Mouse (Mus musculus): ENCODE results near the gene Mmp20. TPM values are rescaled to one million over a fixed set of nuclear protein-coding genes. Genes with fewer than 3 reads are reported as not detected.
A peak's percentile ranks its signal among the peaks of the same experiment; 100 is the strongest.

The Mmp20 gene
- polyA plus RNA-seq (2012; rRNA removed) = not detected in 2 replicates

- no peak for DNase-seq (ENCODE audit: low read depth)
Observed at GRCm38 (mm10) chr9:7627931-7628330, at the start of gene Mmp20. Mmp20 (plus strand) TSS chr9:7628231.

GRCm38 (mm10) chr9:7590063-7590462 is 38.0 kb upstream of the Mmp20 start:
- DNase-seq (ENCODE audit: low read depth) = no peak

- no peak for DNase-seq (ENCODE audit: low read depth)
Observed at GRCm38 (mm10) chr9:7593272-7593812, 34.7 kb upstream of the Mmp20 start.

- DNase-seq (ENCODE audit: low read depth) = no peak
Observed at GRCm38 (mm10) chr9:7594816-7595540, 33.1 kb upstream of the Mmp20 start.

- no peak for DNase-seq (ENCODE audit: low read depth)
Observed at GRCm38 (mm10) chr9:7602982-7603742, 24.9 kb upstream of the Mmp20 start.

GRCm38 (mm10) chr9:7604005-7604404 is 24.0 kb upstream of the Mmp20 start:
- peak; percentile 40 for DNase-seq (ENCODE audit: low read depth)

- no peak for DNase-seq (ENCODE audit: low read depth)
Observed at GRCm38 (mm10) chr9:7605638-7606037, 22.4 kb upstream of the Mmp20 start.

GRCm38 (mm10) chr9:7622582-7622981 is 5.4 kb upstream of the Mmp20 start:
- no peak for DNase-seq (ENCODE audit: low read depth)

GRCm38 (mm10) chr9:7633936-7634335 is 5.9 kb downstream of the Mmp20 start:
- no peak for DNase-seq (ENCODE audit: low read depth)

- no peak for DNase-seq (ENCODE audit: low read depth)
Observed at GRCm38 (mm10) chr9:7647901-7648300, 19.9 kb downstream of the Mmp20 start.

- no peak for DNase-seq (ENCODE audit: low read depth)
Observed at GRCm38 (mm10) chr9:7650397-7651180, 22.6 kb downstream of the Mmp20 start.

GRCm38 (mm10) chr9:7652351-7653085 is 24.5 kb downstream of the Mmp20 start:
- DNase-seq (ENCODE audit: low read depth) = no peak

- DNase-seq (ENCODE audit: low read depth) = no peak
Observed at GRCm38 (mm10) chr9:7657946-7658345, 29.9 kb downstream of the Mmp20 start.

GRCm38 (mm10) chr9:7659469-7660020 is 31.5 kb downstream of the Mmp20 start:
- DNase-seq (ENCODE audit: low read depth) = no peak

GRCm38 (mm10) chr9:7661371-7661770 is 33.3 kb downstream of the Mmp20 start:
- DNase-seq (ENCODE audit: low read depth) = no peak

GRCm38 (mm10) chr9:7669674-7670073 is 41.6 kb downstream of the Mmp20 start:
- no peak for DNase-seq (ENCODE audit: low read depth)

GRCm38 (mm10) chr9:7672985-7673384 is 45.0 kb downstream of the Mmp20 start:
- DNase-seq (ENCODE audit: low read depth) = no peak

- DNase-seq (ENCODE audit: low read depth) = no peak
Observed at GRCm38 (mm10) chr9:7678154-7678837, 50.3 kb downstream of the Mmp20 start.

GRCm38 (mm10) chr9:7682081-7682618 is 54.1 kb downstream of the Mmp20 start:
- no peak for DNase-seq (ENCODE audit: low read depth)

- no peak for DNase-seq (ENCODE audit: low read depth)
Observed at GRCm38 (mm10) chr9:7686024-7686423, 58.0 kb downstream of the Mmp20 start.
